Mouse (Mus musculus): ENCODE data around the gene Gtf3c6.

Gtf3c6 gene

DNA sequence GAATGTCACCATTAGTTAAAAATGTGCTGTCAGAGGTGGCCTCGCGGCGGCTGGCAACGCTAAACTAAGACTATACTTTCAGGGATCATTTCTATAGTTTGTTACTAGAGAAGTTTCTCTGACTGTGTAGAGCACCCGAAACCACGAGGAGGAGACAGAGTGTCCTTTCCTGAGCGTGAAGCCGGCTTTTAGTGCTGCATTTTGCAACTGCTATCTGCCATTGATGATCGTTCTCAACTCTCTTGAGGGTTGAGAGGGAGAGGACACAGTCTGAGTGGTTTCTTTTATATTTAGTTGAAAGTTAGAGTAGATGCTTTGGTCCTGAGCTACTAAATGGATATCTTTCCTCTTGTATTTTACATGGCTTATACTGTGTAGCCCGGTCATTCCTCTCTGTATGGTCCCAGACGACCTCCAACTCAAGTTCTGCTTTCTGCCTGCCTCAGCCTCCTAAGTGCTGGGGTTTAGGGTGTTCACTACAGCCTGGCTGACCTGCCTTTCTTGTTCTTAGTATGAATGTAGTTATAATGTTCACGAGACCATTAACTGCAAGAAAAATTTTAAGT, 576 bp upstream of the Gtf3c6 start:
- DNase-seq = no peak

DNA sequence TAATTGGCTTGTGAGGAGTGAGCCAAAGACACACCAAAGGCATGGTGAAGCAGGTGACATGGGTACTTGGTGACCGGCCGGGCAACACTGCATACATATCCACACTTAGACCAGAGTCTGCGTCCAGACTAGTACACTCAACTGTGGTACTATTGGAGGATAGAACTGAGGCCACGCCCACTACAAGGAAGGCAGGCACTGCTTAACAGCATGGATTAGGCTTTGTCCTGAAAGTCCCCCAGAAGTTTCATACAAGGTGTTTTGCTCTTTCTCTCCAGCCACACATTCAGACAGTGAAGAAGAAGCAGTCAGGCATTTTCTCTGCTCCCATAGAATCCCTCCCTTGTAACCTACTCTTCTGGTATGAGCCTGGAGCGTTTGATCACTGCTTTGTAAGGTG, 1.2 kb downstream of the Gtf3c6 start:
- DNase-seq = peak; percentile 22

DNA sequence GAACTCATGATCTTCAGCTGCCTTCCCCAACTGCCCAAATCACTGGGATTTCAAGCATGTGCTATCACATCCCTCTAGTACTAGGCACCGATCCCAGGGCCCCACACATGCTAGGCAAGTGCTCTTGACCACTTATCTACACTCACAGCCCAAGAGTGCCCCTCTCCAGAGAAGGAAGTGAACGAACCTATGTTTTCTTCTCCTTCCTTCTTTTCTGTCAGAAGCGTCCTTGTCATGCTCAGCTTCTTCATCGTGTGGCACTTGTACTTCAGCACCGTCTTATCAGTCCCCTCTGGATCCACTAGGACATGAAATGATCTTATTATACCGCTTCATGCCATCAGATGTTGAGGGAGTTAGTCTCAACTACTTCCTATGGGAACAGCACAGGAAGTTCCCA, 6.9 kb downstream of the Gtf3c6 start:
- DNase-seq = no peak

- DNase-seq = no peak
Observed at GRCm38 (mm10) chr10:40249625-40250024, 8.3 kb downstream of the Gtf3c6 start.

- DNase-seq = no peak
Observed at GRCm38 (mm10) chr10:40247166-40247716, 10.7 kb downstream of the Gtf3c6 start.

DNA sequence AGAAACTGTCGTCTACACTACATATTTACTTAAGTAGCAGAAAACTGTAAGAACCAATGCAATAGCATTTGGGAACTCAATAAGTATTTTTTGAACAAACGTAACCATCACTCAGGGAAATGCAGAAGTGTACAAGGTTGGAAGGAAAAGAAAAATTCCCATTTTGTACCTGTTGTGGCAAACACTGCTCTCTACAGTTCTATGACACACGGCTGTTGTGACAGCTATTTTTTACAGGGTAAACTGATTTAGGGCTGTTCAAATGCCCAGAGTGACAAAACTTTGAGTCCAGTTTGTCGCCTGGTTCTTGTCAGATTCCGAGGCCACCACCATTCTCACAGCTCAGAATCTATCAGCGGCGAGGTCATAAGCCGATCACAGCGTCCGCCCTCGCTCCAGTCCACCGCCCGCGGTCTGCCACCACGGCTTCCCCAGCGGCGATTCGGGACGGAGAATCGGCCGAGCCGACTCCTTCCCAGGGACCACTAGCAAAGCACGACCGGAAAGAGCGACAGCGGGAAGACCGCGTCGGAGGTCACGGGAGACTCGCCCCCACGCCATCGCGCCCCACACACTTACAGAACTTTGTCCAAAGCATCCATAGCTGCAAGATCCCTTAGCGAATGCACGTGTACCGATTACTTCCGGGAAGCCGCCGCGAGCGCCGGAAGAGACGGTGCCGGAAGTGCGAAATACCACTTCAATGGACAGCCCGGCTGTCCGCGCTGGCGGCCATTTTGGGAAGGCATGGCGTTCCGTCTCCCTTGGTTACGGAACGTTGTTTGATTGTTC, 11.3 kb downstream of the Gtf3c6 start, which contains the start of gene Rpf2:
Rpf2 (minus strand) TSS at position 663 of the 792 bp plus-strand sequence.
- peak; percentile 68 for DNase-seq

DNA sequence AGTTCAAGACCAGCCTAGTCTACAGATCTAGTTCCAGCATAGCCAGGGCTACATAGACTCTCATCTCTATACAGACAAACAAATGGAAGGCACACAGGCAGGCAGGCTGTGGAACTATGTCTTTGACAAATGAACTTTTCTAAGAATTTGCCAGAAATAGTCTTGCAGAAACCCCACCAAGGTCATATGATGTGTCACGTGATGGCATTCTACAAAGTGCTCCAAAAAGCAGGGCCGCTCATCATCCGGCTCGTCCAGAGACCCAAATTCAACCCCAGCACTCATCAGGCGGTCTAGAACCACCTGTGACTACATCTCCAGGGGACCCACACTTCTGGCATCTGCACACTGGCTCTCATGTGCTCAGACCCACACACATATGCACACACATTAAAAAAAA, 20.1 kb downstream of the Gtf3c6 start:
- no peak for DNase-seq

DNA sequence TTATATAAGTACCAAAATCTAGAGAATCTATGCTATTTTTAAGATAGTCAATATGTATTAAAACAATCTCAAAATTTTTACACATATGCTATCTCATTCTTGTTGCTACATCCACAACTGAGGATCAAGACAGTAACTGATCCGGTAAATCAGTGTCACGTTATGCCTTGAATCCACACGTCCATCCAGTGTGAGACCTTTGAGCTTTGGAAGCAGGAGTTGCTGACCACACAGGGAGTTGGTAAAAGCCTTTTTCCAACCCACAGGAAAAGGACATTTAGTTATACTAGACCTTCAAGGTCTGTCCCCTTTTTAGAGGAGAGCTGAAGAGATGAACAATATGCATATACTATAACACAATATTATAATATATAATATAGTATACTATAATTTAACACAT, 24.7 kb downstream of the Gtf3c6 start:
- no peak for DNase-seq

- no peak for DNase-seq
Observed at GRCm38 (mm10) chr10:40232442-40232841, 25.5 kb downstream of the Gtf3c6 start.

DNA sequence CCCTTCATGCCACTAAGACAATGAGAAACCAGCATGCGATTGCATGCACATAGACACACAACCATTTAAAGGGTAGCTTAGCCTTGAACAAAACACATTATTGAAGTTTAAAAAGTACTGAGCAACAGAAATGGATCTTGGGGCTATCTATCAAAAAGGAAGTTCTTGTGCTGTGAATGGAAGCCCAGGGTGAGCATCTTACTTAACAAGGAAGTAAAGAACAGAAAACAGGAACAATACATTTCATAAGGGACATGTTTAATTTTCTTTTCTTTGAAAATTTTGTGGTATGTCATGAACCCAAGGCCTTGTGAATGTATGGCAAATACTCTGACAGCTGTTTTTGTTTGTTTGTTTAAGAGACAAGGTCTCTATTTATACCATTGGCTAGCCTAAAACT, 28.2 kb downstream of the Gtf3c6 start:
- no peak for DNase-seq

GRCm38 (mm10) chr10:40227660-40228303, 30.1 kb downstream of the Gtf3c6 start:
- DNase-seq = no peak

GRCm38 (mm10) chr10:40218874-40219273, 39.0 kb downstream of the Gtf3c6 start:
- DNase-seq = no peak

GRCm38 (mm10) chr10:40212443-40213169, 45.3 kb downstream of the Gtf3c6 start:
- DNase-seq = peak; percentile 78
